Mouse (Mus musculus) MEL (cell line): ENCODE data around the gene Hspa1b. TPM values are rescaled to one million over a fixed set of nuclear protein-coding genes. Genes with fewer than 3 reads are reported as not detected.

Source experiments
- DNase-seq: peaks from one replicate; pipeline ENCODE4 v3.0.0; 2011; ENCODE audit warnings: low read depth, low spot score
- H3K27ac ChIP-seq: 2 replicates; pipeline ENCODE4 v1.5.1; 2012; ENCODE audit warnings: low read depth, mild to moderate bottlenecking, control low read depth, low read length, moderate library complexity; ENCODE audit not compliant: control insufficient read depth
- H3K27me3 ChIP-seq, 2 experiments: fragments of 150-350 bp in 1 of 2; sonication (generic) in 1 of 2; 2 replicates each; pipeline ENCODE4 v1.6.1; 2012; ENCODE audit warnings: low read length in 2 of 2, mild to moderate bottlenecking in 2 of 2, improper control_type of control experiment in 1 of 2, moderate library complexity in 1 of 2; ENCODE audit not compliant: insufficient read depth in 2 of 2, control insufficient read depth in 1 of 2
- H3K36me3 ChIP-seq, 2 experiments: 2 replicates each; pipeline ENCODE4 v1.6.1; 2012 to 2014; ENCODE audit warnings: low read length in 2 of 2, improper control_type of control experiment in 1 of 2, inconsistent platforms in 1 of 2, mild to moderate bottlenecking in 1 of 2; ENCODE audit not compliant: insufficient read depth in 2 of 2, control insufficient read depth in 1 of 2
- H3K4me1 ChIP-seq, 2 experiments: fragments of 150-350 bp in 1 of 2; sonication (generic) in 1 of 2; 2 replicates each; pipeline ENCODE4 v1.6.1; 2012; ENCODE audit warnings: low read length in 2 of 2, improper control_type of control experiment in 1 of 2, mild to moderate bottlenecking in 1 of 2; ENCODE audit not compliant: insufficient read depth in 2 of 2, control insufficient read depth in 1 of 2
- H3K4me3 ChIP-seq, 2 experiments: fragments of 150-350 bp in 1 of 2; sonication (generic) in 1 of 2; 2 replicates each; pipeline ENCODE4 v1.5.1; 2012; ENCODE audit warnings: low read depth in 2 of 2, low read length in 2 of 2, mild to moderate bottlenecking in 2 of 2, moderate library complexity in 2 of 2, control low read depth in 1 of 2, improper control_type of control experiment in 1 of 2; ENCODE audit not compliant: control insufficient read depth in 1 of 2, insufficient read depth in 1 of 2
- H3K79me2 ChIP-seq: 2 replicates; pipeline ENCODE4 v1.6.1; 2012; ENCODE audit warnings: mild to moderate bottlenecking, low read length, moderate library complexity; ENCODE audit not compliant: control insufficient read depth, poor library complexity, insufficient read depth
- H3K9ac ChIP-seq: 2 replicates; pipeline ENCODE4 v1.6.1; 2012; ENCODE audit warnings: low read depth, mild to moderate bottlenecking, control low read depth, low read length, moderate library complexity; ENCODE audit not compliant: control insufficient read depth, poor library complexity, severe bottlenecking
- H3K9me3 ChIP-seq: fragments of 150-350 bp; sonication (generic); replicated peaks from 2 replicates; pipeline ENCODE4 v1.6.1; 2012; ENCODE audit warnings: mild to moderate bottlenecking, low read length, improper control_type of control experiment, moderate library complexity; ENCODE audit not compliant: insufficient read depth
- CHD1 ChIP-seq: IDR thresholded peaks from 2 replicates; pipeline ENCODE4 v1.6.1; 2012; ENCODE audit warnings: low read depth, mild to moderate bottlenecking, inconsistent platforms, low read length, improper control_type of control experiment
- CHD2 ChIP-seq: IDR thresholded peaks from 2 replicates; pipeline ENCODE4 v1.6.1; 2011; ENCODE audit warnings: low read length, improper control_type of control experiment
- CTCF ChIP-seq, 3 experiments: IDR thresholded peaks in 2 of 3; conservative IDR thresholded peaks in 1 of 3; 2 replicates each; pipeline ENCODE4 v1.5.1; 2011 to 2012; ENCODE audit warnings: low read length in 3 of 3, low read depth in 2 of 3, mild to moderate bottlenecking in 2 of 3, improper control_type of control experiment in 1 of 3, inconsistent platforms in 1 of 3, mixed read lengths in 1 of 3, moderate library complexity in 1 of 3; ENCODE audit not compliant: control insufficient read depth in 1 of 3, insufficient read depth in 1 of 3, poor library complexity in 1 of 3, severe bottlenecking in 1 of 3
- EP300 ChIP-seq, 2 experiments: IDR thresholded peaks; 2 replicates each; pipeline ENCODE4 v1.6.1; 2011; ENCODE audit warnings: improper control_type of control experiment in 2 of 2, low read length in 2 of 2, low read depth in 1 of 2, mild to moderate bottlenecking in 1 of 2
- ETS1 ChIP-seq: IDR thresholded peaks from 2 replicates; pipeline ENCODE4 v1.6.1; 2012; ENCODE audit warnings: low read depth, mild to moderate bottlenecking, inconsistent platforms, low read length, improper control_type of control experiment, moderate library complexity
- GABPA ChIP-seq: IDR thresholded peaks from 2 replicates; pipeline ENCODE4 v1.6.1; 2012; ENCODE audit warnings: low read depth, mild to moderate bottlenecking, inconsistent platforms, low read length, improper control_type of control experiment, moderate library complexity
- GATA1 ChIP-seq: IDR thresholded peaks from 2 replicates; pipeline ENCODE4 v1.6.1; 2011; ENCODE audit warnings: low read depth, low read length, improper control_type of control experiment
- HCFC1 ChIP-seq: IDR thresholded peaks from 2 replicates; pipeline ENCODE4 v1.6.1; 2012; ENCODE audit warnings: low read depth, mild to moderate bottlenecking, inconsistent platforms, low read length, improper control_type of control experiment, moderate library complexity
- JUND ChIP-seq: IDR thresholded peaks from 2 replicates; pipeline ENCODE4 v1.6.1; 2011; ENCODE audit warnings: low read depth, mild to moderate bottlenecking, improper control_type of control experiment, low read length
- KAT2A ChIP-seq: conservative IDR thresholded peaks from 2 replicates; pipeline ENCODE4 v1.6.1; 2012; ENCODE audit warnings: low read depth, low read length, improper control_type of control experiment, inconsistent platforms
- MAFK ChIP-seq: IDR thresholded peaks from 2 replicates; pipeline ENCODE4 v1.6.1; 2011; ENCODE audit warnings: low read depth, mild to moderate bottlenecking, low read length, improper control_type of control experiment, borderline replicate concordance
- MAX ChIP-seq: IDR thresholded peaks from 2 replicates; pipeline ENCODE4 v1.6.1; 2011; ENCODE audit warnings: low read length, improper control_type of control experiment
- MAZ ChIP-seq: IDR thresholded peaks from 2 replicates; pipeline ENCODE4 v1.6.1; 2012; ENCODE audit warnings: low read depth, mild to moderate bottlenecking, inconsistent platforms, low read length, improper control_type of control experiment
- MYB ChIP-seq: IDR thresholded peaks from 2 replicates; pipeline ENCODE4 v1.6.1; 2011; ENCODE audit warnings: mild to moderate bottlenecking, low read depth, low read length, improper control_type of control experiment
- MYC ChIP-seq: IDR thresholded peaks from 2 replicates; pipeline ENCODE4 v1.6.1; 2011; ENCODE audit warnings: low read depth, mild to moderate bottlenecking, low read length, improper control_type of control experiment, moderate library complexity
- NELFE ChIP-seq: IDR thresholded peaks from 2 replicates; pipeline ENCODE4 v1.6.1; 2011; ENCODE audit warnings: low read depth, low read length, improper control_type of control experiment
- NRF1 ChIP-seq: IDR thresholded peaks from 2 replicates; pipeline ENCODE4 v1.6.1; 2014; ENCODE audit warnings: low read depth, mild to moderate bottlenecking, inconsistent platforms, low read length, improper control_type of control experiment, moderate library complexity; ENCODE audit not compliant: poor library complexity, insufficient read depth, severe bottlenecking
- POLR2A ChIP-seq, 2 experiments: IDR thresholded peaks; 2 replicates each; pipeline ENCODE4 v1.6.1; 2011 to 2012; ENCODE audit warnings: low read length in 2 of 2, mild to moderate bottlenecking in 2 of 2, control low read depth in 1 of 2, improper control_type of control experiment in 1 of 2, low read depth in 1 of 2, moderate library complexity in 1 of 2; ENCODE audit not compliant: control insufficient read depth in 1 of 2, insufficient read depth in 1 of 2, poor library complexity in 1 of 2
- POLR2AphosphoS2 ChIP-seq: IDR thresholded peaks from 2 replicates; pipeline ENCODE4 v1.6.1; 2011; ENCODE audit warnings: low read length, improper control_type of control experiment
- POLR2AphosphoS5 ChIP-seq: IDR thresholded peaks from 2 replicates; pipeline ENCODE4 v1.6.1; 2012; ENCODE audit warnings: low read depth, borderline replicate concordance, mild to moderate bottlenecking, inconsistent platforms, low read length, moderate library complexity, mixed read lengths
- RCOR1 ChIP-seq: IDR thresholded peaks from 2 replicates; pipeline ENCODE4 v1.6.1; 2012; ENCODE audit warnings: low read depth, mild to moderate bottlenecking, inconsistent platforms, low read length, improper control_type of control experiment
- TBP ChIP-seq: IDR thresholded peaks from 2 replicates; pipeline ENCODE4 v1.8.0; 2011; ENCODE audit warnings: low read depth, low read length, improper control_type of control experiment
- TCF12 ChIP-seq: IDR thresholded peaks from 2 replicates; pipeline ENCODE4 v1.6.1; 2014; ENCODE audit warnings: low read depth, mild to moderate bottlenecking, inconsistent platforms, low read length, improper control_type of control experiment, moderate library complexity
- UBTF ChIP-seq: IDR thresholded peaks from 2 replicates; pipeline ENCODE4 v1.6.1; 2012; ENCODE audit warnings: low read depth, mild to moderate bottlenecking, inconsistent platforms, low read length, improper control_type of control experiment, moderate library complexity, borderline replicate concordance; ENCODE audit not compliant: insufficient read depth
- USF1 ChIP-seq: IDR thresholded peaks from 2 replicates; pipeline ENCODE4 v1.6.1; 2014; ENCODE audit warnings: low read depth, mild to moderate bottlenecking, inconsistent platforms, low read length, improper control_type of control experiment, moderate library complexity
- USF2 ChIP-seq, 2 experiments: IDR thresholded peaks; 2 replicates each; pipeline ENCODE4 v1.6.1; 2011 to 2012; ENCODE audit warnings: improper control_type of control experiment in 2 of 2, low read length in 2 of 2, borderline replicate concordance in 1 of 2, inconsistent platforms in 1 of 2, low read depth in 1 of 2, mild to moderate bottlenecking in 1 of 2; ENCODE audit not compliant: insufficient read depth in 1 of 2
- ZC3H11A ChIP-seq: IDR thresholded peaks from 2 replicates; pipeline ENCODE4 v1.6.1; 2012; ENCODE audit warnings: low read depth, mild to moderate bottlenecking, inconsistent platforms, low read length, improper control_type of control experiment
- ZKSCAN1 ChIP-seq: IDR thresholded peaks from 2 replicates; pipeline ENCODE4 v1.6.1; 2012; ENCODE audit warnings: low read depth, mild to moderate bottlenecking, inconsistent platforms, low read length, improper control_type of control experiment, moderate library complexity
- ZNF384 ChIP-seq: IDR thresholded peaks from 2 replicates; pipeline ENCODE4 v1.6.1; 2012; ENCODE audit warnings: low read depth, mild to moderate bottlenecking, inconsistent platforms, low read length, improper control_type of control experiment
- polyA plus RNA-seq, 2 experiments: library from polyadenylated mRNA; stranded (reverse) in 1 of 2; unstranded in 1 of 2; fragments of >175 nt in 1 of 2; fragments of >200 nt in 1 of 2; gene quantifications; 2 replicates each; pipeline versions ENCODE4 v1.2.1 to v1.2.4; 2012; ENCODE audit warnings: low replicate concordance in 2 of 2, low read depth in 1 of 2; ENCODE audit not compliant: insufficient read length in 2 of 2, insufficient read depth in 1 of 2, missing spikeins in 1 of 2
- total RNA-seq: library from RNA; depleted of rRNA; stranded (reverse); fragments of 300-350 nt; gene quantifications from 2 replicates; pipeline ENCODE4 v1.2.3, GENCODE M21; 2012

The Hspa1b gene
- total and polyA plus RNA-seq, 3 experiments, result 0.04 TPM; not detected in 2

DNA sequence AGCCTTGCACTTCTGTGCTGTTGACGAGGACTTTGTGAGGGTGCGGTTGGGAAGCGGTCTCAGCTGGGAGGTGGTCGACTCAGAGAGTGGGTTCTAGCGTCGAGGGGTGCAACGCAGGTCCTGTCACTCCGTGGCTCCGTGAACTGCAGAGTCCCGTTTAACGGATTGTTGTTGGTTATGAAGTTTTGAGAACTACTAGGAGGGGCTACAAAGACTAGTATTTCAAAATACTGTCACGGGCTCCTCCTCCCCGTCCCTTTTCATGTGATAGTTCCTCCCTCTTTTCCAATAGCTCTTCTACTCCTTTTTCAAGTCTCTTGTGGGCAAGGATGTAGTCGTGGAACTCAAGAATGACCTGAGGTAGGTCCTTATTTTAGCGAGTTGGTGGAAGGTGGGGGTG lies 23.3 kb upstream of the Hspa1b start:
- Histone ChIP-seq H3K4me1 (no peaks in the 10 kb centered on the region; a peak in 1 of 4 replicates), H3K9ac (peak overlapping the region; percentile 99), H3K9me3 (no peaks in the 10 kb centered on the region), H3K4me3 (peak overlapping the region; percentile 88 to 89), H3K27me3 (no peaks in the 10 kb centered on the region), H3K36me3 (peaks cover 0 to 6% of the 10 kb centered on the region in 2 experiments; a peak in 2 of 4 replicates), H3K27ac (peak overlapping the region; percentile 94), H3K79me2 (peaks cover 30% of the 10 kb centered on the region)
- DNase-seq, result peak; percentile 49
- TF ChIP-seq POLR2AphosphoS2, result no peak
- no peak for TF ChIP-seq USF2 (IDR thresholded peaks at IDR 0.05; ENCODE audit: borderline replicate concordance in 1 of 2, insufficient read depth in 1 of 2, low read depth in 1 of 2, low read length in 2 of 2)
- TF ChIP-seq ETS1, result no peak
- no peak for TF ChIP-seq ZNF384
- no peak for TF ChIP-seq NRF1
- TF ChIP-seq TBP, result peak; percentile 30; the same call in 1 of the 2 replicates
- TF ChIP-seq USF1, result no peak

DNA sequence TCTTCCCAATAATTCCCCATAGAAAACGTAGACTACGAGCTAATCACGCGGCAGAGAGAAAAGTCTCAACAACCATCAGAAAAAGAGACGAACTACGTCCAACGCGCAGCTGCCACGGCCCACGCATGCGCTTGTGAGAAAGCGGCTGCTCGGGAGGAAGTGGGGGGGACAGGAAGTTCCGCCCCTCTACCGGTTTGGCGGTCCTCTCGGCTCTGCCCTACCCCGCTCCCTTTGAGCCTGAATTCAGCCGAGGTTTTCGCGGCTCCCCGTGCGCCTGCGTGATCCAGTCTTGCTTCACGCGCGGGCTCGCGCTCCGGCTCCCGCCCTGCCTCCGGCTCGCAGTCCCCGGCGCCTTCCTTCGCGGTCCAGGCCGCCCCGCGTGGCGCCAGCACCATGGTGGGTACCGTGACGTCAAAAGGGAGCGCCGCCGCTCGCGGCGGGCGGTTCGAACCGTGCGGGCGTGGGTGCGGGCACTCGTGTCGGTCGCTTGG lies 22.7 kb upstream of the Hspa1b start, which contains the start of gene Lsm2:
Gene Lsm2, plus strand, starts transcription at position 173 of the 491 bp plus-strand sequence.
- Histone ChIP-seq H3K4me1 (no peaks in the 10 kb centered on the region; a peak in 1 of 4 replicates), H3K9ac (peak within 1 kb of the TSS; percentile 99), H3K79me2 (peaks cover 30% of the 10 kb centered on the region), H3K4me3 (peak within 1 kb of the TSS; percentile 88 to 89), H3K36me3 (peaks cover 0 to 6% of the 10 kb centered on the region in 2 experiments; a peak in 2 of 4 replicates), H3K27me3 (no peaks in the 10 kb centered on the region), H3K9me3 (no peaks in the 10 kb centered on the region), H3K27ac (peak within 1 kb of the TSS; percentile 94)
- peak; percentile 90 for DNase-seq
- no peak for TF ChIP-seq USF2 (IDR thresholded peaks at IDR 0.05; ENCODE audit: borderline replicate concordance in 1 of 2, insufficient read depth in 1 of 2, low read depth in 1 of 2, low read length in 2 of 2)
- TF ChIP-seq MAFK, result no peak
- no peak for TF ChIP-seq CTCF (IDR thresholded peaks at IDR 0.05 in 2 of 3, conservative IDR thresholded peaks at IDR 0.05 in 1 of 3; ENCODE audit: control insufficient read depth in 1 of 3, insufficient read depth in 1 of 3, low read depth in 2 of 3, low read length in 3 of 3, poor library complexity in 1 of 3, severe bottlenecking in 1 of 3)
- TF ChIP-seq ZC3H11A, result no peak
- TF ChIP-seq KAT2A, result peak; percentile 35; the same call in 1 of the 2 replicates
- TF ChIP-seq POLR2A (IDR thresholded peaks at IDR 0.05; ENCODE audit: control insufficient read depth in 1 of 2, insufficient read depth in 1 of 2, low read depth in 1 of 2, low read length in 2 of 2, poor library complexity in 1 of 2), result peak; percentile 60 to 76; a peak in 3 of 4 replicates
- TF ChIP-seq USF1, result no peak
- peak; percentile 80 for TF ChIP-seq HCFC1
- no peak for TF ChIP-seq UBTF
- peak; percentile 65 for TF ChIP-seq NELFE
- no peak for TF ChIP-seq GATA1
- TF ChIP-seq POLR2AphosphoS2, result peak; percentile 77; the same call in 1 of the 2 replicates
- peak; percentile 19; the same call in 1 of the 2 replicates for TF ChIP-seq ETS1
- TF ChIP-seq POLR2AphosphoS5, result no peak
- no peak for TF ChIP-seq EP300 (IDR thresholded peaks at IDR 0.05; ENCODE audit: low read depth in 1 of 2, low read length in 2 of 2)
- TF ChIP-seq JUND, result no peak
- no peak for TF ChIP-seq CHD2
- 0 out of 2 replicates have a peak, but pooled peaks have one; percentile 38 for TF ChIP-seq MAZ
- TF ChIP-seq MYC, result peak; percentile 88
- TF ChIP-seq NRF1, result peak; percentile 94
- TF ChIP-seq GABPA, result no peak
- TF ChIP-seq MYB, result no peak
- TF ChIP-seq CHD1, result no peak
- peak; percentile 81 for TF ChIP-seq MAX
- no peak for TF ChIP-seq TCF12
- TF ChIP-seq TBP, result 0 out of 2 replicates have a peak, but pooled peaks have one; percentile 75
- no peak for TF ChIP-seq ZKSCAN1
- TF ChIP-seq RCOR1, result no peak
